Mouse (Mus musculus) thymus, postnatal 36 days (tissue): ENCODE measurements around the gene Wdr35.

Experiments used
- DNase-seq, 2 experiments: peaks; one replicate each; pipeline ENCODE4 v3.0.0; 2022; ENCODE audit warnings: mixed read lengths in 2 of 2

Wdr35 gene

DNA sequence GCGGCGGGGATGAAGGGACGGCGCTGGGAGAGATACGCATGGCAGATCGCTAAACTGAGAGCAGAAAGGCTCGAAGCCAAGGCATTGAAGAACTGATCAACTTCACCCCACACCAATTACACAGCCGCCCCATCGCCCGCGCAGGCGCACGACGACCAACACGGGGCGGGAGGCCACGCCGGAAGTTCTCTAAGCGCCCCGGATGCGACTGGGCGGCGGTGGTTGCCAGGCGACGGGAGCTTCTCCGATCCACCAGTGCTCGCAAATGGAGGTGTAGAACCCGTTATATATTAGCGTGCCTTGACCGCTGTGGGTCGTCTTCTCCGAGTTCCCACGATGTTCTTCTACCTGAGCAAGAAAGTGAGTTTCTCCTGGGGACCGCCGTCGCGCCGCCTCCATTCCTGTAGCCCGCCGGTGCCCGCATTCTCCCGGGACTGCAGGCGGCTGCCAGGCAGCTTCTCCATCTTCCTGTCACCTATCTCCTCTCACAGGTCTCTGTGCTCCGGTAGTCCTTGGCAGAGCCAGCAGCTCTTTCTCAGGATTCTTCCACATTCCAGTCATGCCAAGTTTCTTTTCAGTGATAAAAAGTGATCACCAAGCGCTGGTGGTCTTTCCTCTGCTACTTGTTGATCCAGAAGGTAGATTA lies at the start of gene Wdr35:
Gene Wdr35, plus strand, starts transcription at position 73 of the 646 bp plus-strand sequence.
- DNase-seq, result peak; percentile 91 to 93

DNA sequence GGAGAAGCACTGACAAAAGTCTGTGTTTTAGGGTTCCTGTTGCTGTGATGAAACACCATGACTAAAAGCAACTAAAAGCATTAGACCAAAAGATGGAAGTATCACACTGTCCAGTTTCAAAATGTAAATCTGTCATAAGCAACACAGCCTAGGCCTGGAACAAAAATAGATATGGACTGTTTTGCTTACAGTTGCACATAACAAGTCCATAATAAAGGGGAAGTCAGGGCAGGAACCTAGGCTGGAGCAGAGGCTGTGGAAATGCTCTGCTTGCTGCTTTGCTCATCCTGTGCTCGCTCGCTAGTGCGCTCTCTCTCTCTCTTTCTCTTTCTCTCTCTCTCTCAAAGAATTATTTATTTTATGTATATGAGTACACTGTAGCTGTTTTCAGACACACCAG lies 46.0 kb upstream of the Wdr35 start:
- DNase-seq, result no peak

DNA sequence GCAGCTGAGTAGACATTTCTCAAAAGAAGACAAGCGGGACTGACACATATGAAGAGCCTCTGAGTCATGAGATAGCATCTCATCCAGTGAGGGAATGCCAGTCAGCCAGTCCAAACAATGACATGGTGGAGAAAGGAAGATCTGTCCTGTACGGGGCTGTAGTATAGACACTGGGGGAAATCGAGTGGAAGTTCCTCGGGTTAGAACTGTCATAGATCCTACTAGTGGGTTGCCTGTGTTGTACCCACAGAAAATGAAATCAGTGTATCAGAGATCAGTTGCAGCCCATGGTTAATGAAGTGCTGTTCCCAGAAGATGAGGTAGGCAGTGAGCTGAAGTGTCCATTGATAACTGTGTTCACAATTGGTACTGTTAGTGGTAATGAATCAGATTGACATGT lies 44.9 kb upstream of the Wdr35 start:
- no peak for DNase-seq

DNA sequence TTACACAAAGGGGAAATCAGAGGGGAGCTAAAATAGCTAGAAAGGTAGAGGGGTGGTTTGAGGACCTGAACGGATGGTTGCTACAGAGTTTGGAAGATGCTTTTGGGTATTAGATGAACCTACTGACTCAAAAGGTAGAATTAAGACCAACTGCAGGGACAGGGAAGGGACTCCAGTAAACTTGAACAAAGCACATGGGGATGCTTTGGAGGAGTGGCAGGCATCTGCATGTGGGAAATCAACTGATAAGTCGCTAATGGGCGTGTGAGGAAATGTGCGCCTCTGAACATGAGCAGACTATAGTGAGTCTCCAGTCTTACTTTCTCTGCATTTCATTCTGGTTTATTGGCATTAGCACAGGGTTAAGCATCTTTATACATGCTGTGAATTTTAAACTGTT lies 42.6 kb upstream of the Wdr35 start:
- no peak for DNase-seq

DNA sequence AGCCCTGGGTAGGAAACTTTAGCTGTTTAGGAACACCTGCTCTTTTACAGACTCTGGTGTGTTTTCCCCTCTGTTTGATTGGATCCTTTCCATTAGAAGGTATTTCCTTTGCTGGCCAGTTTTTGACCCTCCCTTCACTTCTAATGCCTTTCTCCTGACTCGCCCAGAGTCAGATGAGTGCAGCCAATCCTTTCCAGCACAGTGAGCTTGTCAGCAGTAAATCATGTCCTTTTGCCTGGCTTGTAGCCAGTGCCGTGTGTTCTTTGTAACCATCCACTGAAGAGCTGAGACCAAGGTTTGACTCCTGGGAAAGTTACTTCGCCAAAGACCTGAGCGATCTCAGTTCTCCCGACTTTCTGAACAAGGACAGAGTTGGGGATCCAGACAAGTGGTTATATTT lies 38.3 kb upstream of the Wdr35 start:
- no peak for DNase-seq

DNA sequence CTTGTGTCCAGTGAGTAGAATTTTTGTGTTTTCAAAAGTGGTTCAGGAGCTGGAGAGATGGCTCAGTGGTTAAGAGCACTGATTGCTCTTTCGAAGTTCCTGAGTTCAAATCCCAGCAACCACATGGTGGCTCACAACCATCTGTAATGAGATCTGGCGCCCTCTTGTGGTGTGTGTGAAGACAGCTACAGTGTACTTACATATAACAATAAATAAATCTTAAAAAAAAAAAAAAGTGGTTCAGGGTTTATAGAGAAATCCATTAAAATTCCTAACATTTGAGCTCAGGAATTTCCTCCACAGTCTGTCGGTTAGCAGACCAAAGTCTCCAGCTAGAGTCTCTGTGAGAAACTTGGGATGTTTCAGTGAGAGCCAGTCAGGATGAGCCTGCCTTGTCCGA lies 37.5 kb upstream of the Wdr35 start:
- peak; percentile 22 to 32 for DNase-seq

DNA sequence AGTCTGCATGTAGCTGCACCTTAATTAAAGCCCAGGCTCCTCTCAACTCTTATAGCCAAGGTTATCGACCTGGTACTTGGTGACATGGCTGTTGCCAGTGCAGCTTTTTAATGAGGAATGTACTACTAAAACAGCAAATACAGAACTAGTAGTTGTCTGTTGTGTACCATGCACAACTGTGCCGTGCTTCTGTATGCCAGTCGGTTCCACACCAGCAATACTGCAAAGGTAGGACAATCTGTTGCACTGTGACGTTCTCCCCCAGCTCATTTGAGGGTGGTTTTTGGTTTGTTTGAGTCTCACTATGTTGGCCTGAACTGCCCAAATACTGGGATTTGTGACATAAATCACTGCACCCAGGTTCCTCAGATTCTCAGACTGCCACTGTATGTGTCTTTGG lies 34.2 kb upstream of the Wdr35 start:
- DNase-seq, result no peak

DNA sequence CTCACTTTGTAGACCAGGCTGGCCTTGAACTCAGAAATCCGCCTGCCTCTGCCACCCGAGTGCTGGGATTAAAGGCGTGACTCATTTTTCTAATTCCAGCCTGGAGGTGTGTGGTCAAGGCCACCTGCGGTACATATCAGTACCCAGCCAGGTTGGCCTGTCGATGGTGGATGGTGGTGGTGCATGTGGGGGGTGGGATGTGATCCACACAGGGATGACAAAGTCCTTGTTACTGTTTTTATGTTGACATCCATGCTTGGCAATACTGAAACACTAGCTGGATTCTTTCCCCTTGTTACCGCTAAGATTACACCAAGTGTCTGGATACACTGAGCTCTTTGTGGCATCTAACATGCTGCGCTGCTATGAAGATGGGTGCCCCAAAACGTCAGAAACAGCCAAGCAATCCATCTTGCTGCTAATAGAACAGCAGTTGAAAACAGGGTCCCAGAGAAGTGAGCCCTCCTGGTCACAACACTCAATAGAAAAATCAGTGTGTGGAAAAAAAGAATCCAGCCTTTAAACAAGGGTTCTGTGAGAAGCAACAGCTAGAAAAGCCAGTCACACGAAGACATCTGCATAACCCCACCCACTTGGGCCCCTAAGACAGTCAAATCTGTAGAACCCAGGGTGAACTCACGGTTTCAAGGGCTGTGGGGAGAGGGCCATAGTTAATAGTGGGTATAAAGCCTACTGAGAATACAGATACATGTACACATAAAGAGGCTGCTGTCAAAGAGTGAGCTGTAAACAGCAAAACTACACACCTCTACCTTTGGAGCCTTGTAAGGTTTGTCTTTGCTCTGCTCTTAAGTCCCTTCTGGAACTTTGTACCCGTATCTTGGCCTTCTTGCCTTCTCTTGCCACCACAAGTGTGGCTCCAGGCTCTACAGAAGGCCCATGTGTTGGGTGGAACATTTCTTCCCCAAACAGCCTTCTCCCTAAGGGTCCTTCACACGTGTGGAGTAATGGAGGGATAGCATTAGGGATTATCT lies 33.4 kb upstream of the Wdr35 start:
- no peak for DNase-seq

DNA sequence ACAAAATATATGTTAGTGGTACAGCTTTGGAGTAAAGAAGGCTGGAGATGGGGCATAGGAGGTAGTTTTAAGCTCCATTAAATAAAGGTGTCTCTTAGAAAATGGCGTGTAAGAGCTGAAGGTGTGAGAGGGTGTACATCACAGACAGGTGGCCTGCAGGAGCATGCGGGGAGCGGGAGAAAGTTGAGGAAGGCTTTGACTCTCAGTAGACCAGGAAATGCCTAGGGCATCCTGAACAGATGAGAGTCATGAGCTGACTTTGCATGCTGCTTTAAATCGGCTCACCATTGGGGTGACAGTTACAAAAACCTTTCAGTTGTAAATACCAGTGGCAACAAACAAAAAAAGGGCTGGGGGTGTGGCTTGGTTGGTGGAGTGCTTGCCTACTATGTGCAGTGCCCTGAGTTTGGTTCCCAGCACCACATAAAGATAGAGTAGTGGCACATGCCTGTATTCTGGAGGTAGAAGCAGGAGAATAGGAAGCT lies 32.5 kb upstream of the Wdr35 start:
- no peak for DNase-seq

DNA sequence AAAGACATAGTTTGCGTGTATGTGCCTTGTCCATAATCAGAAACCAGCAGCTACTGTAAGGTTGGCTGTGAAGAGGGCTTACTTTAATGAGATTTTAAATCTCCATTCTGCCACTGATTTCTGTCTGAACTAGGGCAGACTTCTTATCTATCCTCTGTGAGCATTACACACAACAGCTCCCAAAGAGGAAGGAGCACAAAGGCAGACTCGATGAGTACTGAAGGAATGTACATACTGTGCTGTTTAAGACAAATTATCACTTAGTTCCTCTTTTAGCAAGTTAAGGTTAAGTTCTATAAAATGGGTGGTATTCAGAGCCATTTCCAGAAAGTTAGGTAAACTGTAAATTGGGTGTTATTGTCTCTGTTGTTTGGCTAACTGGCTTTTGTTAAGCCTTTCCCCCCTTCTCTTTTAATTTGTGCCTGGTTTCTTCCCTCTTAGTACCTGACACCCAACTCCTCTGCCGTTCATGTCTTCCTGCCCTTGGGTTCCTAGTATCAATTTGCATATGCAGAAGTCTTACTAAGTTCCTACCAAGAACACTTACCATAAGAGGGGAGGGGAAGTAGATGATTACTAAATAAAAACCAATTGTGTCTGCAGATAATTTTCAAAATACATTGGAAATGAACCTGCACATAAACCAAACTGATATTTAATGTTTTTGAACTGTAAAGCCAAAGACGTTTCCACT lies 31.8 kb upstream of the Wdr35 start:
- no peak for DNase-seq

DNA sequence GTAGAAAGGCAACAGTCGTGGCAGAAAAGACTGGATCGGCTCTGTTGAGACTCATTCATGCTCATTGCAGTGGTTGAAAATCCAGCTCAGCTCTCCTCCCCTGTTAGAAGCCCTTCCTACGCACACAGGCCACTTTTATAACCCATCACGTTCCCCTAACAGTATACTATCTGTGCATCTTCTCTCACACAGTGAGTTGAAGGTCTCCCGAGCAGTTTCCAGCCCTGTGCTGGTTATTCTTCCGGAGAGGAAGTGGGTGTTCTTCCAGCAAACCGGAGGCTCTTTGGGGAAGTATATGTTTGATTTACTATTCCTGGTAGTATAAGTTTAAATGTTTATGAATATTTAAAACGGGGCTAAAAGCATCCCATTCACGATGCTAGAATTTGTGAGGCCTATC lies 26.5 kb upstream of the Wdr35 start:
- DNase-seq, result no peak

DNA sequence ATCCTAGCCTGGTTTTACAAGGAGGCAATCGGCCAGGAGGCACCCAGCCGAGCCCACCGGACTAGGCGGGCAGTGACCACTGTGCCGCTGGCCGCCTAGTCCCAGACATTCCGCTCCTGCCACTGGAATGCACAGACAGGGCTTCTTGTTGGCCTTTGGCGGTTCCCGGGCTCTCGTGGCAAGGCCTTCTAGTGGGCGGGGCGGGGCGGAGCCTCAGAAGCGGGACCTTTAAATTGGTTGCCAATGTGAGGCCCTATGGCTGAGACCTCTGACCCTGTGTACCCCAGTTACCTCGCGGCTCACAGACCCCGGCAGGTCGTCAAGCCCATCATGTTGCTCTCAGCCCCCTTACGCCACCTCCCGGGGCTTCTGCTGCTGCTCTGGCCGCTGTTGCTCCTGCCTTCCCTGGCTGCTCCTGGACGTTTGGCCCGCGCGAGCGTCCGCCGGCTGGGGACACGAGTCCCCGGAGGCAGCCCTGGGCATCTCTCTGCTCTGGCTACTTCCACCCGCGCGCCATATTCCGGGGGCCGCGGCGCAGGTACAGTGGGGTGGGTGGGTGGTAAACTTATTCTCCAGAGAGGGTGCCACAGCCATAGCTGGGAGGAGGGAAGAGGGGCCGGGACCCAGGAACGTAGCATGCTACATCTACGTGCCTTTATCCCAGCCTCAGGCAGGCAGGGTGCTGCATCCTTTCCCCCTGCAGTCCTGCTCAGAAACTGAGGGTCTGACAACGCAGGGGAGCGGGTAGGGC lies 25.8 kb upstream of the Wdr35 start, which contains the start of gene Matn3:
Gene Matn3, plus strand, starts transcription at position 216 of the 751 bp plus-strand sequence.
- DNase-seq, result peak; percentile 14 to 29

DNA sequence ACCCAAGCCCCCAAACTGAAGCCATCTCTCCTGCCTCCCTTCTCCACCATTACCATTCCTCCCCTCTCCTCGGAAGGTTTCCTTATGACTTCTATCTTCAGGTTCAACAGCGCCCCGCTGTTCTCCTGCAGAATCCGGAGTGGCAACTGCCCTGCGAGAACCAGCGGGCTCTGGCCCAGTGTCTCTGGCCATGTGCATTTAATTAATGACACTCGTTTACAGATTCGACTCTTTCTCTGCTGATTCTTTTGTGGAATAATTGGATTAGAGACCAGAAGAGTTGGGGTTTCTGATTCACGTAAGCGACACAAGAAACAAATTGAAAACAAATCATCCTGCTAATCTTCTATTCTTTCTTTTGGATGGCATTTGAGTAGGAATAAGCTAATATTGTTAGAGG lies 20.6 kb upstream of the Wdr35 start:
- no peak for DNase-seq

DNA sequence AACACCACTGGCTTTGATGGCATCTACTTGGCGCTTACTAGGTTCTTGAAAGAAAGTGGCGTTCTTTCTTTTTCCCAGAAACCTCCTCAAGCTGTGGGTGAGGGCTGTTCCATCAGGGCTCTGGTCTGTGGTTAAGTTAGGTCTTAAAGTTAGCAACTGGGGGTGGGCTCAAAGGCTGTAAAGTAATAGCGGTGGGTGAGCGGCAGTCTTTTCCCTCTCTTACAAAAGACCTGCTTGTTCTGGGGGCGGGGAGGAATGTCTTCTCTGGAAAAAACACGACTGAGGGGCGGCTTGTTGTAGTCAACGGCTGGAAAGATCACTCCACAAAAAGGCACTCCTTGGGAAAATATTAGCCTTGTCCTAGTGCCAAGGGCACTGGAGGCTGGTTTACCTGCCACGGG lies 19.5 kb upstream of the Wdr35 start:
- no peak for DNase-seq

DNA sequence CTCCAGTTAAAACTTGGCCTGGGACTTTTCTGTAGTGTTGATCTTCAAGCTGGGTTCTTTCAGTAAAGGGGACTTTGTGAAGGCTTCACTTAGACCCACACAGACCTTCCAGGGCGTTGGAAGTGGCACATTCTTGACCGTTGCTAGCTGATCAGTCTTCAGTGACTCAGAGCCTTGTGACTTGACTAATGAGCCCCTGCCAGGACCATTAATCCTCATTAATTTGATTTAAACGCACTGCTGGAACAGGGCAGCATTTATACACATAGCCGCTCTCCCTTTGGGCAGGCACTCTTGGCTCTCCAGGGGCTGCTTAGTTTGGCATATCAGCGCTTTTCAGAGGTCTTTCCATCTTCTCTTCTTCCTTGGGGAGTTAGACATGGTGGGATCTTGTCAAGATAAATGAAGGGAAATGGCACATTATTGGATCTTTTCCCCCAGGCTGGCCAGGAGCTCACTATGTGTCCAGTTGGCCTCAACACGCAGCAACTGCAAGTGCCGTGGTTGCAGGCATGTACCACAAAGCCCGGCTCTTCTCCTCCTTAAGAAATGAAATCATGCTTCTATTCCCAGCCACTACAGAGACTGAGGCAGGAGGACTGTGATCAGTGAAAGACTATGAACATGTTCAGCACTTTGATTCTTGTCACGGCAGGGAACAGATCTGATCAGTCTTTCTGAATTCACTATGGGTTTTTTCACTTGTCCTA lies 11.9 kb upstream of the Wdr35 start:
- no peak for DNase-seq

DNA sequence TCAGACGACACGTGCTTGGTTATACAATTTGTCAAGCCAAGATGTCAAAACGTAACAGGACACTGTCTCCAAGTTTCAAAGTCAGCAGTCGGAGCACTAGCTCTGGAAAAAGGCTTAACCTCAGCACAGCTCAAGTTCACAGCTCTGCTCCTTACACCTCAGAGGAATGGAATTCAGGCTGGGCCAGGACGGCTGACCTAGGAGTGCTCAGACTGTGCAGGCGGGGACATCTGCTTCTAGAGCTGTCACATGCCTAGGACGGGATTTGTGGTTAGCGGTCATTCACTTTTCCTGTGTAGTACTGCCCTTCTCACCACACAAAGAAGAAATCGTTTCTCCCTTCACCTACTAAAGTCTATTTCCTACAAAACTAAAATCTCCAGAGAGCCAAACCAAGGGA lies 3.9 kb upstream of the Wdr35 start:
- no peak for DNase-seq

DNA sequence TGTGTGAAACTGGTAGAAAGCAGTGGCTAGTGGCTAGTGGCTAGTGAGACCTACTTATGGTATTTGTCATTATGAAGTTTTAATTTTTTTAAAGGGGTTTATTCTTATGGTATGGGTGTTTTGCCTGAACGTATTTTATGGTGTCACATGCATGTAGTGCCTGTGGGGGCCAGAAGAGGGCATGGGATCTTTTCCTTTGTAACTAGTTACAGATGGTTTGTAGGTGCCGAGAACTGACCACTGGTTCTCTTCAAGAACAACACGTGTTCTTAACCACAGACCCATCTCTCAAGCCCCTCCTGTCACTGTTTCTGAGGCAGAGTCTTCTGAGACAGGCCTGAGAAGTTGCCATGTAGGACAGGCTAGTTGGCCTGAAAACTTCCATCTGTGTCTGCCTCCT lies 1.4 kb downstream of the Wdr35 start:
- no peak for DNase-seq

DNA sequence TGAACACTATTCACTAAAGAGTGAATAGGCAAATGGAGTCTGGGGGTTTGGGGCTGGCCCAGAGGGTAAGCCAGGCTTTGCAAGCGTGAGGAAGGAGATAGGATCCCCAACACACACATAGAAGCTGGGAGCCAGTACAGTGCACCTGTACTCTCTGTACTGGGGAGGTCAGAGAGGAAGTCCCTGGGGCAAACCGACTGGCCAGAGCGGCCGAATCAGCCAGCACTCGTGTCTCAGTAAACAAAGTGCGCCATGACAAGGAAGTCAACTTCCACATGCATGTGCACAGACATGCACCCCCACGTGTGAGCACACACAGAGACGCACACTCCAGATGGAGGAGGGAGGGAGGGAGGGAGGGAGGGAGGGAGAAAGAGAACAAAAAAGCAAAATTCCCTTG lies 19.5 kb downstream of the Wdr35 start:
- no peak for DNase-seq

DNA sequence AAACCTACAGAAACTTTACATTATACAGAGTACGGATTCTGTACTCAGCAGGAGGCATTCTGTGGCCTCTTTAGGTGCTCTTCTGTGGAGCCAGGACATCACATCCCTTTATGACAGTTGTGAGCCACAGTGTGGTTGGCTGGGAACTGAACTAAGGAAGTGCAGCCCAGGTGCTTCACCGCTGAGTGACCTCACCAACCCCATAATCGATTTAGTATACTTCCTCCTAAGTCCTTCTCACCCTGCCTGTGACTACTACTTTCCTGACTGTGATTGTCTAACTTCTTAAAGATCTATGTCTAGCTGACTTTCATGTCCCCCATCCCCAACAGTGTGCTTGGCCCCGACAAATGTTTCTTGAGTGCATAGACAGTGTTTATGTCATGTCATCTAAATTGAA lies 24.6 kb downstream of the Wdr35 start:
- DNase-seq, result no peak

DNA sequence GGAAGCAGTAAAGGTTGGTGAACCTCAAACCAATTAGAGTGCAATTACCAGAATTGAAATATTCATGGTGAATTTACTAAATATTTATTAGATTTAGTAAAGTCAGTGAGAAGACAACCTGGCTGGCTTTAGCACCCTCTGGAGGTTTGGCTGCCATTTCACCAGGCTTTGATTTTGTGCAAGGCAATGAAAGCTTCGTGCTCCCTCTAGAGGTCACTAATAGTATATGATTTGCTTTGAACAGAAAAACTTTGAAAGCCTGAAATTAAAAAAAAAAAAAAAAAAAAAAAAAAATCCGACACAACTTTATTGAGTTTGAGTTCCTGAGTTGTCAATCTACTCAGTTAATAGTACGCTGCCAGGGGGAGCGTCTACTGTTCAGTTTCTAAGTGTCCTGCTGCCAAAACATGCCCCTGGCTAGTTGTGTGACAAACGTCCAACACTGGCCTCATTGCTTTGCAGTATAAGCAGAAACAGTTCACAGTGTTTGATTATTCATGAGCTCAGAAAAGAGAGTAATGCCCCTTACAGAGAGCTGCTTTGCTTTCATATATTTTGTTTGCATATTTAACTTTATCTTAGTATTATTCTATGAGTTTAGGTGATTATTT lies 28.5 kb downstream of the Wdr35 start:
- peak; percentile 22 to 39 for DNase-seq

DNA sequence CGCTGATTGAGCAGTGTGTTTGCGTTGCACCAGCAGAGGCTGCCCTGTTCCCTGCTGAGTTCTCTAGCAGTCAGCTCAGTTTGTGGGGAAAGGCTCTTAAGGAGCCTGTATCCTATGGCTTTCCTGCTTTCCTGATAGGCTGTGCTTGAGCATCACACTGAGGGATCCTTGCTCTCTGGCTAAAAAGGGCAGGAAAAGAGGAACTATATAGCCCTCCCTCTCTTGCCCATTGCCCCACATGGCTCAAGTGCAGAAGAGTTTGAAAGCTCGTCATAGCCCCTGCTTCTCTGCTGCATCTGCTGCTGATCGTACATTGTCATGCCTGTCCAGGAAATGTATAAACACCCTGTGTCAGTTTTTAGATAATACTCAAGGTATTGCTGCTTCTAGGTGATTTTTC lies 33.5 kb downstream of the Wdr35 start:
- DNase-seq, result no peak

DNA sequence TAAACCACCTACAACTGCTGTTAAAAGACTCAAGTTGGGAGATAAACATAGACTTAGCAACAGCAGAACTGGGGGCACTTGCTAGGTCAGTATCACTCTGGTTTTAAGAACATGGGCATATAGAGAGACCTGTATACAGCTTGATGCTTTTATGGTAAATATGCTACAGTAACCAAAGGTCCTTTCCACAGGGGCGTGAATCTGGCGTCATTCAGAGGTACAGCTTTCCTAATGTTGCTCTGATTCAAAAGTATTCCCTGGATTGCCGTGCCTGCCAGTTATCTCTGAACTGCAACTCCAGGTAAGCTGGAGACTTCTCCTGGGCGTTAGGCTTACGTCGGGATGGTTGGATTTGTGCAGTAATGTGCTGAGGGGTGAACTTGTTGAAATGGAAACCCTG lies 34.1 kb downstream of the Wdr35 start:
- no peak for DNase-seq
